Mouse (Mus musculus) cortical plate, adult 2 months (tissue): ENCODE data around the gene Dld. TPM values are rescaled to one million over a fixed set of nuclear protein-coding genes. Genes with fewer than 3 reads are reported as not detected.

Experiments
- H3K27ac ChIP-seq: fragments of 200-500 bp; 2 replicates; pipeline ENCODE4 v1.5.1; 2012; ENCODE audit warnings: low read length, control low read depth, inconsistent platforms; ENCODE audit not compliant: insufficient read depth
- H3K4me1 ChIP-seq: fragments of 200-500 bp; 2 replicates; pipeline ENCODE4 v1.6.1; 2011; ENCODE audit warnings: low read length; ENCODE audit not compliant: control insufficient read depth, insufficient read depth
- H3K4me3 ChIP-seq: fragments of 200-500 bp; 2 replicates; pipeline ENCODE4 v1.5.1; 2011; ENCODE audit warnings: mild to moderate bottlenecking, low read length, control low read depth; ENCODE audit not compliant: insufficient read depth
- CTCF ChIP-seq: fragments of 200-500 bp; IDR thresholded peaks from 2 replicates; pipeline ENCODE4 v1.5.1; 2011; ENCODE audit warnings: mild to moderate bottlenecking, control low read depth, low read length; ENCODE audit not compliant: insufficient read depth; ENCODE audit errors: extremely low read depth
- POLR2A ChIP-seq: fragments of 200-500 bp; IDR thresholded peaks from 2 replicates; pipeline ENCODE4 v1.6.1; 2011; ENCODE audit warnings: mild to moderate bottlenecking, low read length, control low read depth; ENCODE audit not compliant: insufficient read depth; ENCODE audit errors: extremely low read depth
- polyA plus RNA-seq: library from polyadenylated mRNA; depleted of rRNA; stranded (reverse); fragments of >200 nt; gene quantifications from 2 replicates; pipeline ENCODE4 v1.2.3, GENCODE M21; 2012

Gene Dld
- polyA plus RNA-seq, 1 experiment: 81.8 TPM

- Histone ChIP-seq H3K4me1 (no peaks in the 10 kb centered on the region), H3K4me3 (no peak overlapping the region), H3K27ac (no peak overlapping the region)
- TF ChIP-seq POLR2A: no peak
- TF ChIP-seq CTCF: no peak
Observed at GRCm38 (mm10) chr12:31298122-31298521, 53.1 kb downstream of the Dld start.

GRCm38 (mm10) chr12:31296097-31296496 is 55.2 kb downstream of the Dld start:
- H3K4me3 ChIP-seq: no peak overlapping the region
- H3K27ac ChIP-seq: no peak overlapping the region
- TF ChIP-seq POLR2A (no peak), CTCF (no peak)
- H3K4me1 ChIP-seq: no peaks in the 10 kb centered on the region; the same call in 1 of the 2 replicates

- no peak overlapping the region for H3K4me3 ChIP-seq
- no peaks in the 10 kb centered on the region; the same call in 1 of the 2 replicates for H3K4me1 ChIP-seq
- TF ChIP-seq POLR2A (no peak), CTCF (no peak)
- no peak overlapping the region for H3K27ac ChIP-seq
Observed at GRCm38 (mm10) chr12:31295505-31295904, 55.7 kb downstream of the Dld start.

- TF ChIP-seq POLR2A (no peak), CTCF (no peak)
- H3K27ac ChIP-seq: no peak overlapping the region
- no peaks in the 10 kb centered on the region; the same call in 1 of the 2 replicates for H3K4me1 ChIP-seq
- H3K4me3 ChIP-seq: no peak overlapping the region
Observed at GRCm38 (mm10) chr12:31294996-31295395, 56.3 kb downstream of the Dld start.

- no peaks in the 10 kb centered on the region; the same call in 1 of the 2 replicates for H3K4me1 ChIP-seq
- TF ChIP-seq CTCF (no peak), POLR2A (no peak)
Observed at GRCm38 (mm10) chr12:31294526-31294925, 56.7 kb downstream of the Dld start.

GRCm38 (mm10) chr12:31293361-31294142 is 57.7 kb downstream of the Dld start:
- Histone ChIP-seq H3K4me3 (no peak overlapping the region), H3K27ac (no peak overlapping the region), H3K4me1 (no peaks in the 10 kb centered on the region; the same call in 1 of the 2 replicates)
- TF ChIP-seq POLR2A (no peak), CTCF (no peak)

More at GRCm38 (mm10) chr12:31294526-31294925, 56.7 kb downstream of the Dld start:
- Histone ChIP-seq H3K27ac (no peak overlapping the region), H3K4me3 (no peak overlapping the region)

- TF ChIP-seq POLR2A (no peak), CTCF (no peak)
- Histone ChIP-seq H3K4me3 (no peak overlapping the region), H3K27ac (no peak overlapping the region), H3K4me1 (no peaks in the 10 kb centered on the region; the same call in 1 of the 2 replicates)
Observed at GRCm38 (mm10) chr12:31290951-31291350, 60.3 kb downstream of the Dld start.

GRCm38 (mm10) chr12:31289046-31289445 is 62.2 kb downstream of the Dld start:
- Histone ChIP-seq H3K4me3 (no peak overlapping the region), H3K27ac (no peak overlapping the region), H3K4me1 (no peaks in the 10 kb centered on the region; the same call in 1 of the 2 replicates)
- TF ChIP-seq CTCF (no peak), POLR2A (no peak)

GRCm38 (mm10) chr12:31283617-31284136 is 67.6 kb downstream of the Dld start:
- H3K27ac ChIP-seq: no peak overlapping the region
- no peaks in the 10 kb centered on the region for H3K4me1 ChIP-seq
- no peak overlapping the region for H3K4me3 ChIP-seq
- no peak for TF ChIP-seq POLR2A

- Histone ChIP-seq H3K4me3 (no peak overlapping the region), H3K27ac (no peak overlapping the region), H3K4me1 (no peaks in the 10 kb centered on the region)
- no peak for TF ChIP-seq POLR2A
- no peak for TF ChIP-seq CTCF
Observed at GRCm38 (mm10) chr12:31283131-31283530, 68.1 kb downstream of the Dld start.
